Mouse (Mus musculus) embryonic fibroblast, embryonic 13.5 days (primary cell): Measurements from ENCODE around the gene Kif2c. TPM values are rescaled to one million over a fixed set of nuclear protein-coding genes. Genes with fewer than 3 reads are reported as not detected.

Experiments used
- H3K27ac ChIP-seq: 2 replicates; pipeline ENCODE4 v1.5.1; 2012; ENCODE audit warnings: low read length, control low read depth, inconsistent platforms; ENCODE audit not compliant: insufficient read depth
- H3K4me1 ChIP-seq: 2 replicates; pipeline ENCODE4 v1.6.1; 2011; ENCODE audit warnings: low read length; ENCODE audit not compliant: control insufficient read depth, insufficient read depth
- H3K4me3 ChIP-seq: 2 replicates; pipeline ENCODE4 v1.5.1; 2011; ENCODE audit warnings: mild to moderate bottlenecking, control low read depth, low read length; ENCODE audit not compliant: insufficient read depth
- CTCF ChIP-seq: IDR thresholded peaks from 2 replicates; pipeline ENCODE4 v1.5.1; 2011; ENCODE audit warnings: mild to moderate bottlenecking, control low read depth, low read length, moderate library complexity, borderline replicate concordance; ENCODE audit not compliant: insufficient read depth
- POLR2A ChIP-seq: IDR thresholded peaks from 2 replicates; pipeline ENCODE4 v1.6.1; 2011; ENCODE audit warnings: low read depth, mild to moderate bottlenecking, control low read depth, low read length, moderate library complexity
- polyA plus RNA-seq: library from polyadenylated mRNA; stranded (reverse); fragments of >200 nt; gene quantifications from 2 replicates; pipeline ENCODE4 v1.2.4, GENCODE M21; 2011; ENCODE audit warnings: low read depth; ENCODE audit not compliant: missing spikeins, insufficient read length

Gene Kif2c
- polyA plus RNA-seq, 1 experiment = 33.6 TPM

DNA sequence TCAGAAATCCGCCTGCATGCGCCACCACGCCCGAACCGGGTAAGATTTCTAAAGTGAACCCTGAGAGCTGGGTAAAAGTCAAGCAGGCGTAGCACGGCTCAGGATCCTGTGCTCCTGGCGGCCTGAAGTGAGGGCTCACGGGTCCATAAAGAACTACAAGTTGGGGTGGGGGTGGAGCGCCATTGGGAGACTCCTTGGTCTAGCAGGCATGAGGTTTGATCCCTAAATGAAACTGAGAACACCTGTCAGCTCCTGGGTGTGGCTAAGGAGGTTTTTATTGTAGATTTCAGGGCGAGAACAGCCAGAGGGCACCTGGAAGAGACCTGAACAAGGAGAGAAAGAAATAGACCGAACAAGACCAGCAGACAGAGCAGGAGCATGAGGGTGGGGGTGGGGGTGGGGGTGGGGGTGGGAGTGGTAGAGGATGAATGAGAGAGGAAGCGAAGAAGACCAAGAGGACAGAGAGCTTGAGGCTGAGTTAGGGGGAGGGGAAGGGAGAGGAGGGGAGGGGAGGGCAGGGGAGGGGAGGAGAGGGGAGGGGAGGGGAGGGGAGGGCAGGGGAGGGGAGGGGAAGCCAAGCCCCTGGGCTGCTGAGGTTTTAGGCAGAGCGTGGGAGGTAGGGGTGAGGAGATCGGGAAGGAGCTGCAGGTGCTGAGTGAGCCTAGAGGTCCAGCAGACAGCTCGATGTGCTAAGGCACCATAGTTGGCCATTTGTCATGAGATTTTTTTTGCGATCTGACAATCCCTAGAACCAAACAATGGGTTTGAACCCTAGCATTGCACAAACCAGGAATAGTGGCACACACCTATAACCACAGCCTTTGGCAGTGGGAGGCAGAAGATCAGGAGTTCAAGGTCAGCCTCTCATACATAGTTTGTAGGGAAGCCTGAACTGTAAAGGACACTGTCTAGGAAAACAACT is 43.9 kb downstream of the Kif2c start:
- Histone ChIP-seq H3K4me3 (no peak overlapping the region), H3K27ac (no peak overlapping the region), H3K4me1 (no peaks in the 10 kb centered on the region)
- TF ChIP-seq CTCF = no peak
- TF ChIP-seq POLR2A = no peak

DNA sequence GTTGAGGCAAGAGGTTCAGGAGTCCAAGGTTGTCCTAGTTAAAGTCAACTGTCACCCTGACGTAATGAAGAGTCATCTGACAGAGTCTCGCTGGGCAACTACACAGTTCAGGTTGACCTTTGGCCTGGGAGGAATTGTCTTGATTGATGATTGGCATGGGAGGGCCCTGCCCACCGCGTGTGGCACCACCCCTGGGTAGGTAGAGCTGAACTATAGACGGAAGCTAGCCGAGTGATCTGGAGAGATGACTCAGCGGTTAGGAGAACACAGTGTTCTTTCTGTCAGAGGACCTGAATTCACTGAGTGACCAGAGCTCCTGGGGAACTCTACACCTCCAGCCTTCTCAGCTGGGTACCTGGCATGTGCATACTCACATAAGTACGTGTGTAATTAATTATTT is 46.4 kb downstream of the Kif2c start:
- H3K27ac ChIP-seq = no peak overlapping the region
- peaks cover 12% of the 10 kb centered on the region for H3K4me1 ChIP-seq
- H3K4me3 ChIP-seq = no peak overlapping the region
- TF ChIP-seq CTCF = no peak
- no peak for TF ChIP-seq POLR2A

DNA sequence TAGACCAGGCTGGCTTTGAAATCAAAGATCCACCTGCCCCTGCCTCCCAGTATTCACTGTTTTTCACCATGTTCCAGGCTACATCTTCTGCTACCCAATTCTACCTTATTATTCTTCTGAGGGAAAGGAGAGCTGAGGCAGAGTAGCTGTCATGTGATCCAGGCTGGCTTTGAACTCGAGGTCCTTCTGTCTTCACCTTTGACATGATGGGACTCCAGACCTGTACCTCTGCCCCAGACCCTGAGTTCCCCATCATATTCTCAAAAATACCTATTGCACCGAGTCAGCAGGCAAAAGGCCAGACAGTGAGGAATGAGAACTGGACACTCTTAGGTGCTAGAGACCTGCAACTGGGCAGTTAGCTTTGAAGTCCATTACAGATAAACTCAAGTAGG is 47.8 kb downstream of the Kif2c start:
- no peak for TF ChIP-seq POLR2A
- TF ChIP-seq CTCF = no peak
- Histone ChIP-seq H3K4me1 (peaks cover 12% of the 10 kb centered on the region), H3K27ac (no peak overlapping the region), H3K4me3 (no peak overlapping the region)

DNA sequence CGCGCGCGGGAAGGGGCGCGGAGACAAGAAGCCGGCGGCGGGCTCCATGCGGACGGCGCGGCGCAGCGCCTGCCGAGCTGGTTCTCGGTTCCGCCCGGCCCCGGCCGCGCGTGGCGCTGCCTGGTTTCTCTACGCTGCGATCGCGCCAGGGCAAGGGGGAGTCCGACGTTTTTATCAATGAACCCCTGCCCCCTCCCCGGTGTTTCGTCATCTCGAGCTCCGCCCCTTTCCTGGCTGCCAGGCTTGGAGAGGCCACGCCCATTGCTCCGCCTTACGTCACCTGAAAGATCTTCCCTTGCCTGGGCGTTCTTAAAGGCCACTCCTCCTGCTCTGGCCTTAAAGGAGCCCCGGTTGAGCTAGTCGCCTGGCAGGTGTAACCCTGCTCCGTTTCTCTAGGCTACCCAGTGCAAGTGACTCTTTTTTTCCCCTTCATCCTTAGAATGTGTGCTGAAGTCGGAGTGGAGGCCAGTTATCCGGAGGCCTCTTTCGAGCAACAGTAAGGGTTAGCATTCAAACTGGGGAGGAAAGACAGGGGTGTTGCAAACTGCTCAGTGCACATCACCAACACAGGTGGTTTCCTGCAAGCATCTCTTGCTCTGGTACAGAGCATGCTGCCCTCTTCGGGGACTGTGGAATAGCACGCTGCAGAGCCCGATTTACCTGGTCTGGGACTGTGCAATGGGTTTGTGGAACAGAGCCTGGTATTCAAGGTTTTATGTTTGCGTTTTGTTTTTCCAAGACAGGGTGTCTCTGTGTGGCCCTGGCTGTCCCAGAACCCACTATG is 48.4 kb downstream of the Kif2c start, which contains the start of gene Plk3:
Gene Plk3, minus strand, starts transcription at position 147 of the 784 bp plus-strand sequence.
- peak within 1 kb of the TSS; percentile 75 for H3K4me3 ChIP-seq
- H3K27ac ChIP-seq = no peak within 1 kb of the TSS
- peaks cover 12% of the 10 kb centered on the region for H3K4me1 ChIP-seq
- no peak for TF ChIP-seq CTCF
- peak; percentile 94 for TF ChIP-seq POLR2A

DNA sequence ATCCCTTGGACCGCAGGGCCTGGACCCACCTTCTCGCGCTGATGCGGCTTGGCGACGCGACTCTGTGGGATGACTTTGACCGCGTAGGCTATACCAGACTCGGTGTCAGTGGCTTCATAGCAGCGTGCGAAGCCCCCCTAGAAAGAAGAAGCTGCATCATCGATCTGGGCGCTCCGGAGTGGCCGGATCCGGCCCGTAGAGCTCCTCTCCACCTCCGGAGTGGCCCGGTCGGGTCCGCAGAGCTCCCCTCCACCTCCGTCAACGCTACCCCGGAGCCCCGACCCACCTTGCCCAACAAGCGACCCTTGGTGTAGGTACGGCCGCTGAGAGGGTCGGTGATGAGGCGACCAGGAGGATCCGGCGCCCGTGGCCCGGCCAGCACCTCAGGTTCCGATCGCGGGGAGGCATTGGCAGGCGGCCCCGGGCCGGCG is 49.1 kb downstream of the Kif2c start:
- Histone ChIP-seq H3K4me3 (peak overlapping the region; percentile 75), H3K4me1 (peaks cover 12% of the 10 kb centered on the region), H3K27ac (no peak overlapping the region)
- no peak for TF ChIP-seq CTCF
- TF ChIP-seq POLR2A = no peak

DNA sequence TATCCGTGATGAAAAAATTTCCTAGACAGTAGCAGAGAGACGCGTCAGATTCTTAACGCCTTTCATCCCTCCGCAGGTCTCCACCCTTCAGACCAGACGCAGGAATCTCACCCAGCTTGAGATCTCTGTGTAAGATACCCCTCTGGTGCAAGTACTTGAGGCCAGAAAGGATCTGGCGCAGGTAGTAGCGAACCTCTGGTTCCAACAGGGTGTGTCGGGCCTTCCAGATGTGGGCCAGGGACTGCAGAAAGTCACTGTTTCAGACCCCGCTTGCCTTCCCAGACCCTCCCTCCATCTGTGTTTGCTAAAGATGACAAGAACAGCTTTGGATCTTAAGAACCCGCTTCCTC is 49.7 kb downstream of the Kif2c start:
- peak overlapping the region; percentile 75 for H3K4me3 ChIP-seq
- no peak for TF ChIP-seq CTCF
- no peak for TF ChIP-seq POLR2A
- H3K4me1 ChIP-seq = peaks cover 12% of the 10 kb centered on the region
- no peak overlapping the region for H3K27ac ChIP-seq

DNA sequence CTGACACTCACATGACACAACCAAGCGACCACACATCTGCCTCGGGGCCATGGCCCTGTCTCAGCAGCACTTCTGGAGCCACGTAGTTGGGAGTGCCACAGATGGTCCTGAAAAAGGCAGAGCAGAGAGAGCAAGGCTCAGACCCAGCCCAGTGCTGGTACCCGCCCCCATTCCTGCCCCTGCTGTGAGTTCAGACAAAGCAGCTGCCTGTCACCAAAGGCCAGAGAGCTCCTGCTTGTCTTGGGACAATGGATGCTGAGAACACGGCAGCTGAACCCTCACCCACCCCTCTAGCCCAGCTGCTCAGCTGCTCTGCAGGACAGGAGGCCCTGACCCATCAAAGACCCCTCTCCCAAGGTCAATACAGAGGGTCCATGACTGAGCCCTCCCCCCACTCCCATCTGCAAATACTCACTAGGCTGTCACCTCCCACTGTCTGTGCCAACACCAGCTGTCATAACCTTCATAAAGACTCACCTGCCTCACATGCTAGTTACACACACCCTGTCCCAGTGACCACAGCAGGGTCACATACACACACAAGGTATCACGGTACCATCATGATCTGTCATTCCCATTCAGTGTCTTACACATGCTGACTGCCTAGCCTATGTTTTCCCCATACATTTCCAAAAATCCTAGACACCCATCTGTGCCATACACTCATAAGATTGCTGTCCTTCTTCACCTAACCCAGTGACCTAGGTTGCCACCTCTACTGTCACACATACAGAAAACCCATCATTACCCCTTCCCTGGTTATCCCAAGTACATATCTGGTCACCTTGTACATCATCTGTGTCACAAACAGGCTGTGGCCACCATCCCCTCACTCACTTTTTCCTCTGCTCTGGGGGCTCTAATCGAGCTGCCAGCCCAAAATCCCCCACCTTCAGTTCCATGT is 50.3 kb downstream of the Kif2c start:
- TF ChIP-seq CTCF (no peak), POLR2A (peak; percentile 39; the same call in 1 of the 2 replicates)
- Histone ChIP-seq H3K4me3 (peak overlapping the region; percentile 75), H3K27ac (no peak overlapping the region), H3K4me1 (peaks cover 13% of the 10 kb centered on the region)

DNA sequence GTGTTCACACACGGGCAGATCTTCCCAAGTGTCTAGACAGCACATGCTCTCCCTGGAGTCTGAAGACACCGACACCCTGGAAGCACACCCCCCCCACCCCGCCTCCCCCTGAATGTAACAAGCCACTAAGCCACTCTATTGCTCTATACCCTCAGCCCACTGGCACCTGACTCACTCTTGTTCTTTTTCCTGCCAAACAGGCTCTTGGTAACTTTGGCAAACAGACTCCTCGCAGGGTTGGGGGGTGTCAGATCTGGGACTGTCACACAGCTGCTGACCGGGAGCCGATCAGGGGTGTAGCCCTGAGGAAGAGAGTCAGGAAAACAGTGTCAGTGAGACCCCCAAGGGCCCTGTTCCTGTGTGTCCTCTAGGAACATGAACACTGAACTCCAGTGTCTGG is 51.2 kb downstream of the Kif2c start:
- Histone ChIP-seq H3K4me1 (peaks cover 21% of the 10 kb centered on the region), H3K27ac (no peak overlapping the region), H3K4me3 (no peak overlapping the region)
- no peak for TF ChIP-seq POLR2A
- TF ChIP-seq CTCF = no peak

DNA sequence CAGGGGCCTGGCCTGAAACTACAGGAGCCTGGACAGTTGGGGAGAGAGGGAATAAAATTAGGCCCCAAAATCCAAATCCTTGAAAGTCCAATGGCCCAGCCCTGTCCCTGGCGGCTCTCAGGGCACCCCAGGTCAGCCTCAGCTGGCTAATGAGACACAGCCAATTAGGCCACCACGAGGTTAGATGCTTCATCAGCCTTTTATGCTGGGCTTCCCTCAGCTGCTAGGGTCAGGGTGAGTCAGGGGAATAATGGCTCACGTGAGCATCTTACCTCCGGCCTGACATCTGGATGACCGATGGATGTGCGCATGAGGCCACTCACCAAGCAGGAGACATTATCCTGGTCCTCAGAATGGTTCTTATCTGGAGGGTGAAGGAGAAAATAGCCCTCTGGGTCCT is 51.6 kb downstream of the Kif2c start:
- no peak overlapping the region for H3K27ac ChIP-seq

More for the DNA sequence above, 51.6 kb downstream of the Kif2c start:
- no peak for TF ChIP-seq CTCF
- no peak for TF ChIP-seq POLR2A
- Histone ChIP-seq H3K4me3 (no peak overlapping the region), H3K4me1 (peaks cover 22% of the 10 kb centered on the region)
